Mouse (Mus musculus) Patski (cell line): ENCODE results near the gene Acvr1. TPM values are rescaled to one million over a fixed set of nuclear protein-coding genes. Genes with fewer than 3 reads are reported as not detected.

Experiments
- ATAC-seq: fragments of 100-300 bp; one replicate; pipeline ENCODE4 v1.8.0; 2021
- CTCF ChIA-PET: fragments of 350-600 bp; sonication (Branson Sonifier 250); formaldehyde crosslinking; loops from one replicate; lab custom pipeline; 2022; ENCODE audit warnings: inconsistent platforms; lab: Charles Lee
- POLR2A ChIA-PET: fragments of 350-600 bp; sonication (Branson Sonifier 250); formaldehyde crosslinking; loops from one replicate; lab custom pipeline; 2022; ENCODE audit warnings: antibody characterized with exemption, inconsistent platforms; lab: Charles Lee
- DNase-seq: peaks from one replicate; pipeline ENCODE4 v3.0.0-alpha.2; 2011; ENCODE audit warnings: low read depth, low spot score
- H3K27me3 ChIP-seq: fragments of 371-371 bp; one replicate; pipeline ENCODE4 v1.5.1; 2021
- CTCF ChIP-seq: fragments of 100-300 bp; IDR thresholded peaks from one replicate; pipeline ENCODE4 v1.5.1; 2021
- in situ Hi-C: fragments of 300-500 bp; cut with MboI; formaldehyde crosslinking; loops from 3 replicates; pipeline ENCODE4 v1.11.1; 2018; ENCODE audit warnings: low pct_unique_long_range_greater_than_20kb, mixed read lengths
- polyA plus RNA-seq: library from polyadenylated mRNA; unstranded; gene quantifications from one replicate; pipeline ENCODE4 v1.2.3, GENCODE M21; 2021

Acvr1 gene
- polyA plus RNA-seq, 1 experiment from 2014 or later, result 23.3 TPM

- no peak for TF ChIP-seq CTCF
- POLR2A ChIA-PET, result no interaction called here
- peaks cover 17% of the 10 kb centered on the region for H3K27me3 ChIP-seq
- in situ Hi-C loops, result no loop called here
- CTCF ChIA-PET, result no interaction called here
- no peak for ATAC-seq
- DNase-seq, result no peak
Measured at GRCm38 (mm10) chr2:58379475-58379874, 187.5 kb downstream of the Acvr1 start.

GRCm38 (mm10) chr2:58377417-58378130 lies 189.4 kb downstream of the Acvr1 start:
- peaks cover 27% of the 10 kb centered on the region for H3K27me3 ChIP-seq
- in situ Hi-C loops, result no loop called here
- CTCF ChIA-PET, result interaction anchor here (1.9 kb wide), 1 partner anchor 9 kb away, joined by 6 read pairs; no protein-coding TSS in a partner anchor
- TF ChIP-seq CTCF, result no peak
- ATAC-seq (no peak), DNase-seq (no peak)
- POLR2A ChIA-PET, result no interaction called here

- ChIA-PET CTCF (interaction anchor here (1.7 kb wide), 1 partner anchor 12 kb away, joined by 3 read pairs; no protein-coding TSS in a partner anchor), POLR2A (no interaction called here)
- TF ChIP-seq CTCF, result no peak
- in situ Hi-C loops, result no loop called here
- peaks cover 28% of the 10 kb centered on the region for H3K27me3 ChIP-seq
- DNase-seq, result no peak
- ATAC-seq, result no peak
Measured at GRCm38 (mm10) chr2:58366196-58366595, 200.8 kb downstream of the Acvr1 start.

GRCm38 (mm10) chr2:58361361-58362046 lies 205.5 kb downstream of the Acvr1 start:
- DNase-seq (no peak), ATAC-seq (no peak)
- in situ Hi-C loops, result no loop called here
- CTCF ChIA-PET, result no interaction called here
- peaks cover 29% of the 10 kb centered on the region for H3K27me3 ChIP-seq
- POLR2A ChIA-PET, result no interaction called here
- TF ChIP-seq CTCF, result no peak

GRCm38 (mm10) chr2:58358132-58358460 lies 208.9 kb downstream of the Acvr1 start:
- POLR2A ChIA-PET, result no interaction called here
- peaks cover 32% of the 10 kb centered on the region for H3K27me3 ChIP-seq

GRCm38 (mm10) chr2:58357414-58358131 lies 209.4 kb downstream of the Acvr1 start, which contains the start of gene Acvr1c:
Gene Acvr1c, minus strand, starts transcription at chr2:58357895.
- TF ChIP-seq CTCF, result no peak
- CTCF ChIA-PET, result interaction anchor here (1.4 kb wide), 1 partner anchor 8 kb away, joined by 5 read pairs; no protein-coding TSS in a partner anchor
- DNase-seq (no peak), ATAC-seq (no peak)
- H3K27me3 ChIP-seq, result peaks cover 28% of the 10 kb centered on the region
- in situ Hi-C loops, result no loop called here
- POLR2A ChIA-PET, result no interaction called here

More at GRCm38 (mm10) chr2:58358132-58358460, 208.9 kb downstream of the Acvr1 start:
- DNase-seq (no peak), ATAC-seq (no peak)
- no peak for TF ChIP-seq CTCF
- in situ Hi-C loops, result no loop called here
- CTCF ChIA-PET, result interaction anchor here (1.4 kb wide), 1 partner anchor 9 kb away, joined by 5 read pairs; no protein-coding TSS in a partner anchor

GRCm38 (mm10) chr2:58357068-58357413 lies 209.9 kb downstream of the Acvr1 start:
- ChIA-PET CTCF (no interaction called here), POLR2A (interaction anchor here (0.6 kb wide), 1 partner anchor 338 kb away, joined by 4 read pairs; no protein-coding TSS in a partner anchor)
- in situ Hi-C loops, result no loop called here
- no peak for TF ChIP-seq CTCF
- peaks cover 28% of the 10 kb centered on the region for H3K27me3 ChIP-seq
- DNase-seq (no peak), ATAC-seq (no peak)

- ATAC-seq, result no peak
- TF ChIP-seq CTCF, result no peak
- in situ Hi-C loops, result no loop called here
- CTCF ChIA-PET, result interaction anchor here (1.1 kb wide), 2 partner anchors 9 to 11 kb away, joined by 3 read pairs; no protein-coding TSS in a partner anchor
- POLR2A ChIA-PET, result no interaction called here
- peaks cover 30% of the 10 kb centered on the region for H3K27me3 ChIP-seq
- DNase-seq, result no peak
Measured at GRCm38 (mm10) chr2:58354389-58354788, 212.6 kb downstream of the Acvr1 start.

- in situ Hi-C loops, result no loop called here
- H3K27me3 ChIP-seq, result peaks cover 25% of the 10 kb centered on the region
- CTCF ChIA-PET, result no interaction called here
- no peak for ATAC-seq
- TF ChIP-seq CTCF, result no peak
- no peak for DNase-seq
- POLR2A ChIA-PET, result no interaction called here
Measured at GRCm38 (mm10) chr2:58352846-58353245, 214.1 kb downstream of the Acvr1 start.

GRCm38 (mm10) chr2:58350657-58351056 lies 216.3 kb downstream of the Acvr1 start:
- ChIA-PET POLR2A (no interaction called here), CTCF (no interaction called here)
- ATAC-seq, result no peak
- TF ChIP-seq CTCF, result no peak
- in situ Hi-C loops, result no loop called here
- no peak for DNase-seq
- peaks cover 13% of the 10 kb centered on the region for H3K27me3 ChIP-seq

Other genes starting within 250 kb of the Acvr1 start
- gene Acvr1c, start 209.3 kb downstream of the Acvr1 start, polyA plus RNA-seq, result not detected
- gene Gm17409, start 97.0 kb downstream of the Acvr1 start, polyA plus RNA-seq, result not detected
- gene Upp2, start 141 bp upstream of the Acvr1 start, polyA plus RNA-seq, result 3.6 TPM